Mouse (Mus musculus): ENCODE measurements around the gene Ccdc88a. TPM values are rescaled to one million over a fixed set of nuclear protein-coding genes. Genes with fewer than 3 reads are reported as not detected.

Ccdc88a gene
- 38.1 and 40.4 TPM in 2 replicates for polyA plus RNA-seq (2015; fragmentation: Nextera tagmentation; extraction: Ambion mirVana)

DNA sequence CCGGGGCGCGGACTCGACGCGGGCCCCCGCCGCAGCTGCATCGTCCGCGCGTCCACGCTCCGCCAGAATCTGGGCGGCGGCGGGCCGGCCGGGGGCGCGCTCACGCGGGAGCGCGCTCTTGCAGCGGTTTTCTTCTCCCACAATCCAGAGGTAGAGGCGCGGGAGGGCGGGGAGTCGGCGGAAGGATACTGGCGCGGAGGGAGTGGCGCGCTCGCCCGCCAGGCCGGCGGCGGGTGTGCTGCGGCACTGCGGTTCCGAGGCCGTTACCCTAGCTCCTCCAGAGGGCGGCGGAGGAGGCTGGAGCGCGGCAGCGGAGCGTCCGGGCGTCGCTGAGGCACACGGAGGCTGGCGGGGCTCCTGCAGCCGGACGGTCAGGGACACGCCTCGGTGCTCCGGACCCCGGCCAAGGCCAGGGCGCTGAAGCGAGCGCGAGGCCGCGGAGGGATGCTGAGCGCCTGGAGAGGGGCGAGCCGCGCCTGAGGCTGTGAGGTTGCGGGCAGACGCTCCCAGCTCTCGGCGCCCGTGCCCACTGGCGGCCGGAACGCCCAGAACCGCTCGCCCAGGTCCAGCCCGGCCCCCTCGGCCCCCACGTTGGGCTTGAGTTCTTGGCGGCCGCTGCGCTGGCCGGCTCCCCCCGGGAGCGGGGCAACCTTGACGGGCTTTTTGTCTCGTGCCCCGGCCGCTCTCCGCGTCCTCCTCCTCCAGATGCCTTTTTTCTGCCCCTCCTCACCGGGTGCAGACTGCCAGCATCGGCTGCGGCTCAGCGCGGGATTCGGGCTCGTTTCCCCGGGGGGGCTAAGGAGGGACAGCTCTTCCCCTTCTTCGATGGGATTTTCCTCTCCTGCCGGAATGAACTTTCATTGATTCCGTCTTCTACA, at the start of gene Ccdc88a:
Ccdc88a (plus strand) TSS at position 263 of the 878 bp plus-strand sequence.
- H3K4me3 ChIP-seq (replicated peaks): peak within 1 kb of the TSS; percentile 81
- H3K9me3 ChIP-seq (replicated peaks): no peaks in the 10 kb centered on the region
- WGBS: under 1% methylated on average over 104 of the region's 107 CpGs

DNA sequence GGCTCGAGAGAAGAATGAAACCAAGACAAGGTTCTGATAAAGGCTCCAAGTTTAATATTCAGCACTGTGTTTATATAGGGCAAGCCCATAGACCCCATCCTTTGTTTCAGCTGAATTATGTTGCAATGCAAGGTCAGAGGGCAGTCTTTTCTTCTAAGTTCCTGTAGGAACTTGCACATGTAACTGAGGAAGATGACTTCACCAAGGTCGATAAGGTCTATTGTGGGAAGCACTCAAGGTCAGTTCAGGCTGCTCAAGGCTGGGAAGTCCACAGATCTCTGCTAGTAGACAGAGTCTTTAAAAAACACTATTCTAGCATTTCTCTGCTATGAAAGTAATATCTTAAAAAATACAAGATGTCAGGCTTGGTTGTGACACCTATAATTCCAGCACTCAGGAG, 38.0 kb upstream of the Ccdc88a start:
- ATAC-seq (ENCODE audit: insufficient number of reproducible peaks, low FRiP score, low TSS enrichment, low read depth): no peak
- 73% methylated on average over 2 of the region's 2 CpGs for WGBS
- H3K36me3 ChIP-seq: no peaks in the 10 kb centered on the region
- H3K4me2 ChIP-seq (replicated peaks): no peak overlapping the region
- no peaks in the 10 kb centered on the region for H3K4me1 ChIP-seq
- no peak overlapping the region for H3K4me3 ChIP-seq (replicated peaks)
- no peaks in the 10 kb centered on the region for H3K27me3 ChIP-seq
- H3K27ac ChIP-seq (replicated peaks): no peak overlapping the region
- no peaks in the 10 kb centered on the region for H3K9me3 ChIP-seq (replicated peaks)
- H3K9ac ChIP-seq: no peak overlapping the region

More for the DNA sequence above, at the start of gene Ccdc88a:
- Histone ChIP-seq H3K36me3 (no peaks in the 10 kb centered on the region), H3K4me1 (peaks cover 5% of the 10 kb centered on the region; the same call in 1 of the 2 replicates), H3K9ac (peak within 1 kb of the TSS; percentile 86), H3K27ac (replicated peaks) (peak within 1 kb of the TSS; percentile 94), H3K4me2 (replicated peaks) (peak within 1 kb of the TSS; percentile 50), H3K27me3 (no peaks in the 10 kb centered on the region)
- peak; percentile 97 for ATAC-seq (ENCODE audit: insufficient number of reproducible peaks, low FRiP score, low TSS enrichment, low read depth)

DNA sequence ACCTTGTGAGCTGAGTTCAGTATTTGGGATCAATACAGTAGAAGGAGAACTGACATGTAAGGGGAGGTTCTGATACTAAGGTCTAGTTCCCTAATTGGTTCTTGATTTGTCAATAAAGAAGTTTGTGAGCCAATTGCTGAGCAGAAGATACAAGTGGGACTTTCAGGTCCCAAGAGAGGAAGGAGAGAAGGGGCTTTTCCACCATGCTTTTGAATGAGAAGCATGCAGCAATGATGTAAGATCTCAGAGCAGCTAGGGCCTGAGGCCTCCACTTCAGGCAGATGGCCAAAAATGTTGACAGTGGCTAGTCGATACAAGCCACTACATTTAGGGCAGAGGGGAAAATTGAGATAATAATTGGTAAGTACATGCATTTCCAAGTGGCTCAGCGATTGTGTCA, 32.2 kb upstream of the Ccdc88a start:
- no peak overlapping the region for H3K4me2 ChIP-seq (replicated peaks)
- H3K4me3 ChIP-seq (replicated peaks): no peak overlapping the region
- no peaks in the 10 kb centered on the region for H3K36me3 ChIP-seq
- no peak for ATAC-seq (ENCODE audit: insufficient number of reproducible peaks, low FRiP score, low TSS enrichment, low read depth)
- H3K27me3 ChIP-seq: no peaks in the 10 kb centered on the region
- no peaks in the 10 kb centered on the region for H3K4me1 ChIP-seq
- no peaks in the 10 kb centered on the region for H3K9me3 ChIP-seq (replicated peaks)
- H3K9ac ChIP-seq: no peak overlapping the region
- H3K27ac ChIP-seq (replicated peaks): no peak overlapping the region
- WGBS: 62% methylated on average over 2 of the region's 2 CpGs

DNA sequence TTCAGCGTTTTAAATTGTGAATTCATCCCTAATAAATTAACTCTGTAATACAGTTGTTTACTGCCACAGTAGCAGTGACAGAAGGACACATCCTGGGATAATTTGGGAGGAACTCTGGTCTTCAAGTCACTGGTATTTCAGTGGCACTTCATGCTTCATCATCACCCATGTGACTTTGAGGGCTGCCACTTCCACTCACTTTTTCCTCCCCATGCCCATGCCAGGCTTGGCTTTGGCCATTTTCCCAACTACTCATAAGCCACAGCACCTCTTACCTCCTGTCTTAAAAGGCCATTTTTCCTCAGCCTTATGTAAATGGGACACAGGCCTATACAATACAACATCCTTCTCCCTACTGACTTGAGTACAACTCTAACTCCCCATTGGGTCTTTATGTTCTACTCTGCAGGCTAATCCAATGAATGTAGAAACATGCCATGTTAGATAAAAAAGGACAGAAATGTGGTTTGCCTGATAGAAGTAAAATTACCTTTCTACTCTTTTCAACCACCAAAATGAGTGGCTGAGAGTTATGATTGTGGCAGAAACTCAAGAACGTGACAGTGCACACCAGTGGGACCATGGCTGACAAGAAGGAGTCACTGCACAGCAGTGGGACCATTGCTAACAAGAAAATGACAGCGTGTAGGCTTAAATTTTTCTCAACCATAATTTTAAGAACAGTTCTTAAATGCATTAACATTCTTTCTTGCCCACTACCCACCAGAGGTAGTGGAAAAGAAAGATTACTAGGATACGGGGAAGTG, 28.4 kb upstream of the Ccdc88a start:
- H3K27ac ChIP-seq (replicated peaks): no peak overlapping the region
- WGBS: 70% methylated on average over 4 of the region's 4 CpGs
- no peak for ATAC-seq (ENCODE audit: insufficient number of reproducible peaks, low FRiP score, low TSS enrichment, low read depth)
- no peak overlapping the region for H3K4me3 ChIP-seq (replicated peaks)
- no peak overlapping the region for H3K9ac ChIP-seq
- no peaks in the 10 kb centered on the region for H3K4me1 ChIP-seq
- no peaks in the 10 kb centered on the region for H3K27me3 ChIP-seq
- H3K4me2 ChIP-seq (replicated peaks): no peak overlapping the region
- no peaks in the 10 kb centered on the region for H3K9me3 ChIP-seq (replicated peaks)
- no peaks in the 10 kb centered on the region for H3K36me3 ChIP-seq

DNA sequence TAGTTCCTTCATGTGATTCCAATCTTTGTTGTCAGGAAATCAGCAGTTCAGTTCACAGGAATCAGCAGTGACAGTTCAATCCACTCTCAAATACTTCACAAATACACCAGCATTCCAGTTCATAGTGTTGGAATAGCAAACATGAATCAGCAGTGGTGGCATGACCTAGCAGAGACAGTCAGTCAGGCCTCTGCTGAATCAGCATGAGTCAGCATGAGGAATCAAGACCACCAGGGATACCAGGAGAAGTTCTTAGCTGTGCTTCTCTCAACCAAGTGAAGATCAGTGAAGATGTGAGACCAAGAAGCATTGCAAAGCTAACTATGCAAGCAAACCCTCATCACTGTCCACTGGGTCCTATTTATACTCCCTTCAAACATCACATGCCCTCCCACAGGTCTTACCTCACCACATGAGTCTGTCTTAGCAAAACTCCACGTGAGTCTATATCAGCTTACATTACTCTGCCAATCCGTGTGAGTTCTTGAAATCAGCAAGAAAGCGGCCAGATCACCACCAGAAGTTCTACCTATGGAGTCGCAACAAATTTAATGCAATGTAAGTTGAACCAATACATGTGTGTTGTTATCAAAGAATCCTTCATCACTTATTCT, 27.7 kb upstream of the Ccdc88a start:
- H3K9ac ChIP-seq: no peak overlapping the region
- no peaks in the 10 kb centered on the region for H3K36me3 ChIP-seq
- H3K4me3 ChIP-seq (replicated peaks): no peak overlapping the region
- H3K4me1 ChIP-seq: no peaks in the 10 kb centered on the region
- ATAC-seq (ENCODE audit: insufficient number of reproducible peaks, low FRiP score, low TSS enrichment, low read depth): no peak
- no peaks in the 10 kb centered on the region for H3K27me3 ChIP-seq
- no peaks in the 10 kb centered on the region for H3K9me3 ChIP-seq (replicated peaks)
- 80% methylated on average over 4 of the region's 4 CpGs for WGBS
- H3K4me2 ChIP-seq (replicated peaks): no peak overlapping the region
- H3K27ac ChIP-seq (replicated peaks): no peak overlapping the region

DNA sequence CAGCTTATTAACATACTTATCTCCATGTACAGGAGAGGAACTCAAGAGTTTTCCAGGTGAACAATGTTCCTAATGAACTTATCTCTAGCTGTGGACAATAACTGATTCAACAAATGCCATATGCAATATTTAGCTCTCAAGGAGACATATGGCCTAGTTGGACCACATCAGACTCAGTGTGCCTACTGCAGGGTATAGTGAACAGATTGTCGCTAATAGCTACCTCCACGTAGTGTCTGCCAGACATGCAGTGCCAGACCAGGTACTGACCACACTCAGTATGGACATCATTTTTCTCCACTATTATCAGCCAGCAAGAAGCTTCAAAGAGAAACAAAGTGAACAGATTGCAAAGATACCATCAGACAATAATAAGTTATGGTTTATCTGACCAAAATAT, 22.6 kb upstream of the Ccdc88a start:
- Histone ChIP-seq H3K9me3 (replicated peaks) (no peaks in the 10 kb centered on the region), H3K9ac (no peak overlapping the region), H3K4me2 (replicated peaks) (no peak overlapping the region), H3K27me3 (no peaks in the 10 kb centered on the region), H3K4me3 (replicated peaks) (no peak overlapping the region), H3K27ac (replicated peaks) (no peak overlapping the region), H3K4me1 (no peaks in the 10 kb centered on the region), H3K36me3 (no peaks in the 10 kb centered on the region)
- no peak for ATAC-seq (ENCODE audit: insufficient number of reproducible peaks, low FRiP score, low TSS enrichment, low read depth)
- 89% methylated on average over 2 of the region's 2 CpGs for WGBS

DNA sequence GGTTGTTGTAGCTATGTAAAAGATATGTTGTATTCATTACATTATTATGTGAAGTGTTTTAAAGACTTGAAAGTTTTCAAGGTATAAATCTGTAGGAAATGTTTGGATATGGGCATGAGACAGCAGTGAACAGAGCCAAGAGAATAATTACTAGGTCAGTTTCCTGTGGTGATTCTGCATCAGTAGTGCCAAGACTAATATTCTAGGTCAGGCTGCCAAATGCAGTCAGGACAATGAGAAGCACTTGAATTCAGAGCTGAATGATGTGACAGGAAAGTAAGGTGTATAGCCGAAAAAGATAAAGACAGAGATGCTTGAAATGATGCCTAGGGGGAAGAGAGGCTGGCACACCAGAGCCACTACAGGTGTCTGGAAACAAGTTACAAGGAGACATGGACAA, 21.2 kb upstream of the Ccdc88a start:
- H3K27me3 ChIP-seq: no peaks in the 10 kb centered on the region
- ATAC-seq (ENCODE audit: insufficient number of reproducible peaks, low FRiP score, low TSS enrichment, low read depth): no peak
- no peak overlapping the region for H3K4me2 ChIP-seq (replicated peaks)
- no peak overlapping the region for H3K9ac ChIP-seq
- H3K36me3 ChIP-seq: no peaks in the 10 kb centered on the region
- no peaks in the 10 kb centered on the region for H3K9me3 ChIP-seq (replicated peaks)
- H3K4me3 ChIP-seq (replicated peaks): no peak overlapping the region
- H3K4me1 ChIP-seq: no peaks in the 10 kb centered on the region
- WGBS: 71% methylated on average over 1 of the region's 1 CpGs
- H3K27ac ChIP-seq (replicated peaks): no peak overlapping the region

DNA sequence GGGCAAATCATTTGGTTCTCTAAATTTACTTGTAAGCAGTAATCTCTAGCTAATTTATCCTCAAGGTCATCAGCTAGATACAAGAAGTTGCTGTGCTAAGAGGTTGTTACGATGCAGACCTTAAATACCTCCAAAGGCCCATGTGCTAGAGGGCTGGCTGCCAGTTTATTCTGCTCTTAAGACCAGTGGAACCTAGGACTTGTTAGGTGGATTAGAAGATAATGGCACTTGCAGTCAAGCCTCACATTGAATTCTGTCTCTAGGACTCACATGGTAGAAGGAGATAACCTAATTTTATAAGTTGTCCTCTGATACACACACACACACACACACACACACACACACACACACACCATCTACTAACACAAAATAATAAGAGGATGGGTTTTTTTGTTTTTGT, 5.3 kb upstream of the Ccdc88a start:
- no peaks in the 10 kb centered on the region for H3K36me3 ChIP-seq
- no peak overlapping the region for H3K27ac ChIP-seq (replicated peaks)
- no peak overlapping the region for H3K9ac ChIP-seq
- H3K27me3 ChIP-seq: no peaks in the 10 kb centered on the region
- no peaks in the 10 kb centered on the region for H3K4me1 ChIP-seq
- H3K9me3 ChIP-seq (replicated peaks): no peaks in the 10 kb centered on the region
- H3K4me3 ChIP-seq (replicated peaks): no peak overlapping the region
- no peak overlapping the region for H3K4me2 ChIP-seq (replicated peaks)
- WGBS: 87% methylated on average over 1 of the region's 1 CpGs
- ATAC-seq (ENCODE audit: insufficient number of reproducible peaks, low FRiP score, low TSS enrichment, low read depth): no peak

DNA sequence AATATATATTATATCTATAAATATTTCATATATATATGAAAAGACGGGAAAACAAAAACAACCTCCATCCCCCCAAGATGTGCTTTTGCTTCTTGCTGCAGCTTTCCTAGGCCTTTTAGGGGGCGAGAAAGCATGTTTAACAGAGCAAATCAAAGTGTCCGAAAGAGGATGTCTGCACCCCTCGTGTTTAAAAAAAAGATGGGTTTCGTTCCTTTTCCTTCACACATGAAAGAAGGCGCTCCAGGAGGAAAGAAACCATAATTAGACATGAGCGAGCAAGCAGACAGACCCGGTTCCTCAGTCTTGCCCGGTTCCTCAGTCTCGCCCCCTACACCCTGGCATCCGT, 435 bp upstream of the Ccdc88a start:
- peaks cover 5% of the 10 kb centered on the region; the same call in 1 of the 2 replicates for H3K4me1 ChIP-seq
- peak overlapping the region; percentile 50 for H3K4me2 ChIP-seq (replicated peaks)
- H3K36me3 ChIP-seq: no peaks in the 10 kb centered on the region
- no peaks in the 10 kb centered on the region for H3K9me3 ChIP-seq (replicated peaks)
- 2% methylated on average over 11 of the region's 11 CpGs for WGBS
- H3K9ac ChIP-seq: peak overlapping the region; percentile 86; the same call in 1 of the 2 replicates
- peak overlapping the region; percentile 94 for H3K27ac ChIP-seq (replicated peaks)
- ATAC-seq (ENCODE audit: insufficient number of reproducible peaks, low FRiP score, low TSS enrichment, low read depth): no peak
- H3K27me3 ChIP-seq: no peaks in the 10 kb centered on the region
- peak overlapping the region; percentile 81 for H3K4me3 ChIP-seq (replicated peaks)

DNA sequence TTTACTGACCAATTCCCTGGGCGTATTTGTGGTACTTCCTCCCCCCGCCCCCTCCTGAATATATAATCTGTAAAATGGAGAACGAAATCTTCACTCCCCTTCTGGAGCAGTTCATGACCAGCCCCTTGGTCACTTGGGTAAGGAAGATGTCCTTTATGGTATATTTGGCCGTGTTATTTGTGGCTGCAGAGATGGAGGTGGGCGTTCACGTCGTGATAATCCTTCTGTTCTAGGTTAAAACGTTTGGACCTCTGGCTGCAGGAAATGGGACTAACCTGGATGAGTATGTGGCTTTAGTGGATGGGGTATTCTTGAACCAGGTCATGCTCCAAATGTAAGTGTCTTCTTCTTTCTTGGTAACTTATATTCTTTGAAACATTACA, 807 bp downstream of the Ccdc88a start:
- Histone ChIP-seq H3K9me3 (replicated peaks) (no peaks in the 10 kb centered on the region), H3K27me3 (no peaks in the 10 kb centered on the region), H3K9ac (peak overlapping the region; percentile 86), H3K27ac (replicated peaks) (peak overlapping the region; percentile 94), H3K4me1 (peaks cover 5% of the 10 kb centered on the region; the same call in 1 of the 2 replicates), H3K4me3 (replicated peaks) (peak overlapping the region; percentile 81), H3K36me3 (no peaks in the 10 kb centered on the region), H3K4me2 (replicated peaks) (peak overlapping the region; percentile 50)
- no peak for ATAC-seq (ENCODE audit: insufficient number of reproducible peaks, low FRiP score, low TSS enrichment, low read depth)
- under 1% methylated on average over 8 of the region's 8 CpGs for WGBS

DNA sequence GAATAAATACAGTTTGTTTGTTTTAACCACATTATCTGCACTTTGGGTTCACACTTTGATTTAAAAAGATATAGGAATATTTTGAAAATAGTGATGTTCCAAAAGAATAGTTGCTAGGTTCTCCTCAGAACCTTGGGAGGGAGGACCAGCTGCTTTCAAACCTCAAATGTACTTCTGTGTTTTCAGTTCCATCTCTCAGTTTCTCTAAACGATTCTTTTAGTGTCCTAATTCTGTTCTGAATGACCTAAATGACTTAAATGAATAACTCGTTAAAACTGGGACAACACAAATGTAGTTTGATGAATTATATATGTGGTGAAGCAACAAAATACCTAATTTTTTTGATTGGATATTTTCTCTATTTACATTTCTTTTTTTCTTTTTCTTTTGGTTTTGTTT, 3.2 kb downstream of the Ccdc88a start:
- Histone ChIP-seq H3K4me3 (replicated peaks) (no peak overlapping the region), H3K4me1 (peaks cover 5% of the 10 kb centered on the region; the same call in 1 of the 2 replicates), H3K27me3 (no peaks in the 10 kb centered on the region), H3K9me3 (replicated peaks) (no peaks in the 10 kb centered on the region), H3K9ac (no peak overlapping the region), H3K36me3 (no peaks in the 10 kb centered on the region), H3K4me2 (replicated peaks) (no peak overlapping the region), H3K27ac (replicated peaks) (no peak overlapping the region)
- no peak for ATAC-seq (ENCODE audit: insufficient number of reproducible peaks, low FRiP score, low TSS enrichment, low read depth)
- 92% methylated on average over 2 of the region's 2 CpGs for WGBS

Data from embryonic facial prominence, embryonic 15.5 days (tissue).